Mouse (Mus musculus) stomach, postnatal 0 days (tissue): Measurements from ENCODE around the gene Atp8a2. TPM values are rescaled to one million over a fixed set of nuclear protein-coding genes. Genes with fewer than 3 reads are reported as not detected.

Source experiments
- ATAC-seq: fragments of 200-750 bp; cut with Nextera tagmentation; 2 replicates; pipeline ENCODE4 v1.8.0; 2017; ENCODE audit not compliant: low FRiP score, low TSS enrichment
- DNase-seq: peaks from one replicate; pipeline ENCODE4 v3.0.0-alpha.2; 2016; ENCODE audit warnings: low spot score
- H3K27ac ChIP-seq: fragments of 300-500 bp; sonication (generic); replicated peaks from 2 replicates; pipeline ENCODE4 v1.5.1; 2014; ENCODE audit warnings: mild to moderate bottlenecking, control low read depth
- H3K27me3 ChIP-seq: fragments of 300-500 bp; sonication (generic); 2 replicates; pipeline ENCODE4 v1.6.1; 2014; ENCODE audit warnings: low read length; ENCODE audit not compliant: control insufficient read depth, insufficient read depth
- H3K36me3 ChIP-seq: fragments of 300-500 bp; sonication (generic); 2 replicates; pipeline ENCODE4 v1.6.1; 2014; ENCODE audit warnings: low read length, mixed read lengths; ENCODE audit not compliant: control insufficient read depth, insufficient read depth
- H3K4me1 ChIP-seq: fragments of 300-500 bp; sonication (generic); replicated peaks from 2 replicates; pipeline ENCODE4 v1.6.1; 2014; ENCODE audit warnings: antibody characterized with exemption; ENCODE audit not compliant: control insufficient read depth, insufficient read depth
- H3K4me2 ChIP-seq: fragments of 300-500 bp; sonication (generic); replicated peaks from 2 replicates; pipeline ENCODE4 v1.6.1; 2014; ENCODE audit warnings: low read depth, mild to moderate bottlenecking, control low read depth, moderate library complexity
- H3K4me3 ChIP-seq: fragments of 300-500 bp; sonication (generic); 2 replicates; pipeline ENCODE4 v1.5.1; 2014; ENCODE audit warnings: low read depth, low read length, control low read depth
- H3K9ac ChIP-seq: fragments of 300-500 bp; sonication (generic); 2 replicates; pipeline ENCODE4 v1.6.1; 2014; ENCODE audit warnings: mild to moderate bottlenecking, low read length, control low read depth, mixed read lengths
- H3K9me3 ChIP-seq: fragments of 300-500 bp; sonication (generic); 2 replicates; pipeline ENCODE4 v1.6.1; 2016; ENCODE audit warnings: low read length; ENCODE audit not compliant: control insufficient read depth
- CTCF ChIP-seq: IDR thresholded peaks from 2 replicates; pipeline ENCODE4 v1.5.1; 2016; ENCODE audit warnings: antibody characterized with exemption, low read depth, mild to moderate bottlenecking, moderate library complexity
- EP300 ChIP-seq: optimal IDR thresholded peaks from 2 replicates; pipeline ENCODE3; 2016; ENCODE audit warnings: antibody characterized with exemption
- WGBS: fragments of 180-500 bp; shearing (Covaris S2); extraction: QIAGEN DNeasy Blood & Tissue Kit; methylation state at CpG from one replicate; pipeline ENCODE4 v1.1.7; 2014; 5-methylcytosine and 5-hydroxymethylcytosine counted together
- polyA plus RNA-seq: library from polyadenylated mRNA; unstranded; fragments of >200 nt; fragmentation: Nextera tagmentation; extraction: Ambion mirVana; gene quantifications from 2 replicates; pipeline ENCODE4 v1.2.1, GENCODE M21; 2015

Atp8a2 gene
- polyA plus RNA-seq, 1 experiment from 2014 or later = 6.3 TPM

DNA sequence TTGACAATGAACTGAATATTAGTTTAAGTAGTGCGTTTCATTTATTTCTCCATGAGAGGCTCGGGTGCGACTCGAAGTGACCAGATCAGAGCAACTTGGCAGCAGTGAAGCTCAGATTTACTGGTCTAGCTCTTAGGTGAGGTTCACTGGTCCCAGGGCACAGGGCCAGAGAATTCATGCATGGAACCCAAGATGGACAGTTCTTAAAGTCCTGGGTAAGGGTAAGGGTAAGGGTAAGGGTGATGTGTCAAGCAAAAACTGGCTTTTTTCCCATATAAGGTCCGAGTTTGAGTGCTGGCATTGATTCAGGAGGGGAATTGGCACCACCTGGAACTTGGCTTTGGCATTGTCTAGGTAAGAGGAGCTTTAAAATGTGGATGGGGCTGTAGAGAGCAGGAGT, 305.5 kb downstream of the Atp8a2 start:
- Histone ChIP-seq H3K4me2 (no peak overlapping the region), H3K9ac (no peak overlapping the region), H3K27ac (no peak overlapping the region), H3K4me1 (peaks cover 5% of the 10 kb centered on the region; the same call in 1 of the 2 replicates), H3K36me3 (no peaks in the 10 kb centered on the region), H3K4me3 (no peak overlapping the region), H3K27me3 (no peaks in the 10 kb centered on the region), H3K9me3 (no peaks in the 10 kb centered on the region)
- no peak for TF ChIP-seq CTCF
- no peak for TF ChIP-seq EP300
- WGBS = 74% methylated on average over 5 of the region's 5 CpGs
- DNase-seq (no peak), ATAC-seq (no peak)

DNA sequence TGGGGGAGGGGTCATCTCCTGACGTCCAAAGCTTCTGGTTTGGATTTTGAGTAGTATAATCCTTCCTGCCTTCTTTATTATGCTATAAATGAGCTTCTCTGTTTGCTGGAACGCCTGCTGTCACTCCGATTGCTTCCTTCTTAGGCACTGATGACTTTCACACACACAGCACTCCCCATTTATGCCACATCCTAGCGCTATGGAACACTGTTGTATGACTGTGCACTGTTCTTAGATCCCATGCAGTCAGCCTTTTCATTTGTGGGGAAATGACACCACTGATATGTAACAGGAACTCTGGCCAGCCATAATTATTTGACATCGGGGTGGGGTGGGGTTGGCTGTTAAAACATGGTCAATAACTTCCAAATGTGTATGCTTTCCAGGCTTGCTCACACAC, 306.2 kb downstream of the Atp8a2 start:
- no peak overlapping the region for H3K27ac ChIP-seq
- ATAC-seq (peak; percentile 80), DNase-seq (peak; percentile 26)
- no peaks in the 10 kb centered on the region for H3K9me3 ChIP-seq
- H3K4me2 ChIP-seq = no peak overlapping the region
- WGBS = 57% methylated on average over 5 of the region's 5 CpGs
- TF ChIP-seq EP300 (no peak), CTCF (no peak)
- H3K4me1 ChIP-seq = peaks cover 5% of the 10 kb centered on the region; the same call in 1 of the 2 replicates
- H3K4me3 ChIP-seq = no peak overlapping the region
- no peaks in the 10 kb centered on the region for H3K27me3 ChIP-seq
- H3K36me3 ChIP-seq = no peaks in the 10 kb centered on the region
- no peak overlapping the region for H3K9ac ChIP-seq

DNA sequence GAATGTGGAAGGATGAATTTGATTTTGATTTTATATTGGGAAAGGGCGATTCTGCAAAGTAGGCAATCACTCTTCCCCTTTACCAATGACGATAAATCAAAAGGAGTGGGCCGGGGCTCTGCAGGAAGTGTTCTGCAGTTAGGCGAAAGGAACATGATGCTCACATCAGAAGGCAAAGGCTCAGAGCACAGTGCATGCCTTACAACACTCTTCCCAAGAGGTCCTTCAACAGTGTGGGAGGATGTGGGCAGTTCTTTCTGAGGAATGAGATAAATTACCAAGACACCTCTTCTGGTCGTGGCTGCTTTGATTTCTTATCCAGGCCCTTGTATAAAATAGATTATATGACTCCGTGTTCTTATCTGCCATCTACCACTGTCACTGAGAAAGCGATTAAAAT, 306.9 kb downstream of the Atp8a2 start:
- H3K4me3 ChIP-seq = no peak overlapping the region
- no peak overlapping the region for H3K4me2 ChIP-seq
- H3K27me3 ChIP-seq = no peaks in the 10 kb centered on the region
- TF ChIP-seq CTCF = no peak
- no peak for TF ChIP-seq EP300
- H3K9ac ChIP-seq = no peak overlapping the region
- DNase-seq (no peak), ATAC-seq (no peak)
- WGBS = 70% methylated on average over 7 of the region's 7 CpGs
- H3K9me3 ChIP-seq = no peaks in the 10 kb centered on the region
- no peak overlapping the region for H3K27ac ChIP-seq
- H3K4me1 ChIP-seq = peaks cover 5% of the 10 kb centered on the region; the same call in 1 of the 2 replicates
- no peaks in the 10 kb centered on the region for H3K36me3 ChIP-seq

DNA sequence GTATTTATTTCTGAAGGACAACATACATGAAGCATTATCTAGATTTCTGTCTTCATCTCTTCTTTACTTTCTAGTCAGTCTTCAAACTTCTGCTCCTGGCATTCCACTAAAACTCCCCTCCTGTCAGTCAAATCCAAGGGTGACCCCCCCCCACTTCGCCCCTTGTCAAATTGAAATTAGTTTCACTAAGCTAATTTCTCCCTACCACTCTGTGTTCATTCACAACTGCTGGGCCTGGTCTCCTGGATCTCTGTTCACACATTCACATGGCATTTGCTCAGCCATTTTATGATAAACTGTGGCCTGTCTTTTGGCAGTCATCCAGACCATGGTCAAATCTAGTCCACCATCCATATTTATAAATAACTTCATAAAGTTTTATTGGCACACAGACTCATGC, 308.5 kb downstream of the Atp8a2 start:
- ATAC-seq = no peak
- TF ChIP-seq CTCF = no peak
- TF ChIP-seq EP300 = no peak
- H3K27ac ChIP-seq = no peak overlapping the region
- H3K36me3 ChIP-seq = no peaks in the 10 kb centered on the region
- DNase-seq = no peak
- H3K9ac ChIP-seq = no peak overlapping the region
- no peak overlapping the region for H3K4me2 ChIP-seq
- no peaks in the 10 kb centered on the region for H3K27me3 ChIP-seq
- H3K4me3 ChIP-seq = no peak overlapping the region
- H3K4me1 ChIP-seq = peaks cover 5% of the 10 kb centered on the region; the same call in 1 of the 2 replicates
- H3K9me3 ChIP-seq = no peaks in the 10 kb centered on the region
- 96% methylated on average over 1 of the region's 1 CpGs for WGBS

DNA sequence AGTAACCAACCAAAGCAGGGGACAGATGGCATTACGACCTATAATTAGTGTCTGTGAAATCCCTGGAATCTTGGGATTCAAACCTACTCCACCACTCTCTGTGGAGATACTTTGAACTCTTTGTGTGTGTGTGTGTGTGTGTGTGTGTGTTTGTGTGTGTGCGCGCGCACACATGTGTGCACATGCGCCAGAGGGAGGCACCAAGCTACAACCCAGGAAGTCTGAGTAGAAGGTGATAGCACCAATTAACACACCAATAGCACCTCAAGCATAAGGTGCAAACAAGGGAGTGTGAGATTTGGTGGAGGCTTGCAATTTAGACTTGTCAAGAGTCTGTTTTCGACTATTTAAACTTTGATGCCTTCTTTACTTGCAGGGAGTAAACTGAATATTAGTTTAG, 308.9 kb downstream of the Atp8a2 start:
- H3K4me2 ChIP-seq = no peak overlapping the region
- DNase-seq = no peak
- ATAC-seq = no peak
- H3K27me3 ChIP-seq = no peaks in the 10 kb centered on the region
- H3K27ac ChIP-seq = no peak overlapping the region
- no peak overlapping the region for H3K9ac ChIP-seq
- H3K4me1 ChIP-seq = peaks cover 5% of the 10 kb centered on the region; the same call in 1 of the 2 replicates
- H3K4me3 ChIP-seq = no peak overlapping the region
- 85% methylated on average over 6 of the region's 6 CpGs for WGBS
- H3K36me3 ChIP-seq = no peaks in the 10 kb centered on the region
- TF ChIP-seq CTCF = no peak
- TF ChIP-seq EP300 = no peak
- no peaks in the 10 kb centered on the region for H3K9me3 ChIP-seq

DNA sequence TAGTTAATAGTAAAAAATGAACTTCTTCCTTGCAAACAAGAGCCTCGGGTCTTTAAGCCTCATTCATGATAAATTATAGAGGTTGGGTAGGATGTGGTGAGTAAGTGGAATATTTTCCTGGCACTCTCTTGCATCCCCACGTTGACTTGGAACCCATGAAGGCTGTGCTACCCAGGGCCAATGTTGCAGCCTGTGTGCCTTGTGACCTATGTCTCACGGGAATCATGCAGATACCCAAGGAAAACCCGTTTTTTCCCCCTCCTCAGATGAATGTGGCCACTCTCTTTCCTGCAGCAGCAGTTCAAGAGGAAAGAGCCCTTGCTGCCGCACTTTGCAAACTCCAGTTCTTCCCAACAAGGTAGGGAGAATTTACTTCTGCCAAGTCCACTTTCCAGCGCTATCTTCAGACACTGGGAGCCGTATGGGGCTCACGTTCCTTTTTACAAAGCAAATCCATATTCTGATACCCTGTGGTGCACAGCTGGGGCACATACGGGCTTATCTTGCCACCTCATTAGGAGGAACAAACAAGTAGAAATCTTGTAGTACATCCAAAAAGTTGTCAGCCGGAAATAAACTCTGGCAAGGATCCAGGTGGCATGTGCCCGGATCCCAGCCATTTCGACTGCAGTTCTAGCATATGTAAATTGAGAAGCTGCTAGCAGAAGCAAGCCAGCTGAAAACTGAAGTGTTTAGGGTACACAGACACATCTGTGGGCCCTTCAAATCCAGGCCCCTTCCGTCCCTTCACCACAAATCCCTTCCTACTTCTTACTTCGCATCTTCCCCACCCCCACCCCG, 309.7 kb downstream of the Atp8a2 start:
- H3K9ac ChIP-seq = no peak overlapping the region
- no peak overlapping the region for H3K4me3 ChIP-seq
- WGBS = 27% methylated on average over 15 of the region's 15 CpGs
- H3K27me3 ChIP-seq = no peaks in the 10 kb centered on the region
- peak; percentile 74 for DNase-seq
- H3K9me3 ChIP-seq = no peaks in the 10 kb centered on the region
- H3K36me3 ChIP-seq = no peaks in the 10 kb centered on the region
- no peak overlapping the region; the same call in 1 of the 2 replicates for H3K4me2 ChIP-seq
- TF ChIP-seq CTCF = no peak
- TF ChIP-seq EP300 = no peak
- no peak overlapping the region for H3K27ac ChIP-seq
- ATAC-seq = 0 out of 2 replicates have a peak, but pooled peaks have one; percentile 41
- H3K4me1 ChIP-seq = peaks cover 5% of the 10 kb centered on the region; the same call in 1 of the 2 replicates
